Mouse (Mus musculus): ENCODE data around the gene Rap2c.

GRCm38 (mm10) chrX:50968157-50968932 is 49.5 kb downstream of the Rap2c start:
- TF ChIP-seq POLR2A (IDR thresholded peaks at IDR 0.05; ENCODE audit: low read depth, low read length) (no peak), CTCF (IDR thresholded peaks at IDR 0.05; ENCODE audit: extremely low read depth, insufficient read depth, insufficient read length, insufficient replicate concordance) (no peak)

Data from spleen, adult 2 months (tissue).